Mouse (Mus musculus) neural tube, embryonic 14.5 days (tissue): ENCODE measurements around the gene Dnmt3a. TPM values are rescaled to one million over a fixed set of nuclear protein-coding genes. Genes with fewer than 3 reads are reported as not detected.

ENCODE experiments used
- ATAC-seq: fragments of 200-750 bp; cut with Nextera tagmentation; 2 replicates; pipeline ENCODE4 v1.8.0; 2017; ENCODE audit warnings: low read depth, mild to moderate bottlenecking, moderate TSS enrichment, moderate library complexity
- H3K27ac ChIP-seq: fragments of 300-500 bp; sonication (generic); 2 replicates; pipeline ENCODE4 v1.5.1; 2014; ENCODE audit warnings: low read depth, mild to moderate bottlenecking, control low read depth, low read length, moderate library complexity, mixed read lengths
- H3K27me3 ChIP-seq: fragments of 300-500 bp; sonication (generic); 2 replicates; pipeline ENCODE4 v1.6.1; 2014; ENCODE audit warnings: low read length; ENCODE audit not compliant: control insufficient read depth, insufficient read depth
- H3K36me3 ChIP-seq: fragments of 300-500 bp; sonication (generic); 2 replicates; pipeline ENCODE4 v1.6.1; 2014; ENCODE audit warnings: low read length, mixed read lengths; ENCODE audit not compliant: control insufficient read depth, insufficient read depth
- H3K4me1 ChIP-seq: fragments of 300-500 bp; sonication (generic); 2 replicates; pipeline ENCODE4 v1.6.1; 2014; ENCODE audit warnings: low read length; ENCODE audit not compliant: control insufficient read depth, insufficient read depth
- H3K4me2 ChIP-seq: fragments of 300-500 bp; sonication (generic); 2 replicates; pipeline ENCODE4 v1.6.1; 2014; ENCODE audit warnings: mild to moderate bottlenecking, low read depth, low read length, control low read depth
- H3K4me3 ChIP-seq: fragments of 300-500 bp; sonication (generic); 2 replicates; pipeline ENCODE4 v1.5.1; 2014; ENCODE audit warnings: low read depth, low read length, control low read depth, mixed read lengths
- H3K9ac ChIP-seq: fragments of 300-500 bp; sonication (generic); replicated peaks from 2 replicates; pipeline ENCODE4 v1.6.1; 2014; ENCODE audit warnings: low read depth, mild to moderate bottlenecking, control low read depth, low read length, mixed read lengths
- H3K9me3 ChIP-seq: fragments of 300-500 bp; sonication (generic); 2 replicates; pipeline ENCODE4 v1.6.1; 2016; ENCODE audit warnings: low read length; ENCODE audit not compliant: control insufficient read depth
- WGBS: fragments of 180-500 bp; shearing (Covaris S2); extraction: QIAGEN DNeasy Blood & Tissue Kit; methylation state at CpG from one replicate; pipeline ENCODE4 v1.1.7; 2014; 5-methylcytosine and 5-hydroxymethylcytosine counted together
- polyA plus RNA-seq: library from polyadenylated mRNA; unstranded; fragments of >200 nt; fragmentation: Nextera tagmentation; extraction: Ambion mirVana; gene quantifications from 2 replicates; pipeline ENCODE4 v1.2.1, GENCODE M21; 2014

Dnmt3a gene
- polyA plus RNA-seq, 1 experiment from 2014 or later = 53.4 TPM

GRCm38 (mm10) chr12:3809520-3810180, 3.8 kb downstream of the Dnmt3a start:
- no peaks in the 10 kb centered on the region for H3K9me3 ChIP-seq
- no peak overlapping the region for H3K4me2 ChIP-seq
- ATAC-seq = no peak
- H3K36me3 ChIP-seq = no peaks in the 10 kb centered on the region
- no peak overlapping the region for H3K9ac ChIP-seq
- whole genome bisulfite sequencing = 75% methylated on average over 7 of the region's 7 CpGs
- no peak overlapping the region for H3K4me3 ChIP-seq
- no peak overlapping the region for H3K27ac ChIP-seq
- H3K27me3 ChIP-seq = no peaks in the 10 kb centered on the region
- H3K4me1 ChIP-seq = peaks cover 26% of the 10 kb centered on the region

DNA sequence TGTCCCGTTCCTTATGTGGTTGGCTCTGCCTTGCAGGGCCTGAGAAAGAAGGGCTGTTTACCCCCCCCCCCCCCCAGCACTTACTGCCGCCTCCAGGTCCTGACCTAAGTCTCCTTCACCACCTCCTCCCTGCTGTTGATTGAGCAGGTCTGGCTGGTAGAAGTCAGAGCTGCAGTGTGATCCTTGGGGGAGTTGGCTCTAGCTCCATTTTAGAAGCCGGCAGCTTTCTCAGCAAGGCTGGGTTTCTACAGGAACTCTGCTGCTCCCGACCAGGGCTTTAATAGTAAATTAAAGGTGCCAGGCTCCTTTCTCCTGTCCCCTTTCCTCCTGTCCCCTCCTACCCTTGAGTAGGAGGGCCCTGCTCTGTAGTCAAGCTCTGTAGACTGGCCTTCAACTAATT, 4.6 kb downstream of the Dnmt3a start:
- Histone ChIP-seq H3K9me3 (no peaks in the 10 kb centered on the region), H3K4me3 (no peak overlapping the region), H3K4me2 (no peak overlapping the region; the same call in 1 of the 2 replicates), H3K27ac (no peak overlapping the region), H3K27me3 (no peaks in the 10 kb centered on the region), H3K36me3 (no peaks in the 10 kb centered on the region), H3K9ac (no peak overlapping the region), H3K4me1 (peaks cover 26% of the 10 kb centered on the region)
- WGBS = 36% methylated on average over 4 of the region's 4 CpGs
- ATAC-seq = no peak

DNA sequence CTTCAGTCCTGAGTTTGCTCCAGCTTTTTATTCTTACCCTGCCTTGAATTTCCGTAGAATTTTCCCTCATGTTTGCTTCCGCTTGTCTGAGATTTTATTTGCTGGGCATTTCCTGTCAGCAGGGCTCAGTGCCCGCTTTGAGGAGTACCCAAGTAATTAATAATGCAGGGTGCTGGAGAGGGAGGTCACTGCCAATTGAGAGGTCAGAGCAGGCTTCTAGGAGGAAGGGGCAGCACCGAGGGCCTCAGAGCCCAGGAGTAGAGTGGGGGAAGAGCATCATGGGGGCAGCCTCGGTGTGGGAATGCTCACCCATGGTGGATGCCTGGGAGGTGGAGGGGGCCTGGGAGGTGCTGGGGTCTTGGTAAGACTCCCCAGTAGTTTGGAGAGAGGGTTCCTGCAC, 5.8 kb downstream of the Dnmt3a start:
- H3K27ac ChIP-seq = no peak overlapping the region
- no peak overlapping the region for H3K4me2 ChIP-seq

DNA sequence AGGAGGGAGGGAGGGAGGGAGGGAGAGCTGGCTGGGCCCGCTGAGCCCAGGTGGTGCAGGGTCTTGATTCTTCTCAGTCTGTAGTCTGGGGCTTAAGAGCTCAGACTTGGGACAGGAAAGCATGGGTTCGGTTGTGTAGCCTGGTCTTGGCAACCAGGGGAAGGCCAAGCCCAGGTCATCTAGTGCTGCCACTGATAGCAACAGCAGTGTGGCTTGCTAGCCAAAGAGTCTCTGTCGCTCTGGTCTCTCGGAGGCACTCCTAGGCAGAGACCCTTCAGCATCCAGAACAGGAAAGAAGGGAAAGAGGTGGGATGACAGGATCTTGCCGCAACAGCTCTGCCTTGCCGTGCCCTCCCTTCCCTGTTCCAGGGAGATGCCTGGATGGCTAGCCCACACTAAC, 6.4 kb downstream of the Dnmt3a start:
- ATAC-seq = no peak

More for the DNA sequence above, 5.8 kb downstream of the Dnmt3a start:
- WGBS = 41% methylated on average over 5 of the region's 5 CpGs
- H3K36me3 ChIP-seq = no peaks in the 10 kb centered on the region
- no peak overlapping the region for H3K9ac ChIP-seq
- no peaks in the 10 kb centered on the region for H3K9me3 ChIP-seq
- ATAC-seq = no peak
- H3K4me3 ChIP-seq = no peak overlapping the region
- peaks cover 26% of the 10 kb centered on the region for H3K4me1 ChIP-seq
- H3K27me3 ChIP-seq = no peaks in the 10 kb centered on the region

GRCm38 (mm10) chr12:3813138-3813537, 7.3 kb downstream of the Dnmt3a start:
- Histone ChIP-seq H3K27ac (no peak overlapping the region), H3K4me2 (no peak overlapping the region), H3K9me3 (no peaks in the 10 kb centered on the region), H3K4me1 (peaks cover 26% of the 10 kb centered on the region), H3K4me3 (no peak overlapping the region), H3K9ac (no peak overlapping the region), H3K27me3 (no peaks in the 10 kb centered on the region), H3K36me3 (no peaks in the 10 kb centered on the region)
- 87% methylated on average over 8 of the region's 8 CpGs for WGBS
- ATAC-seq = no peak

More for the DNA sequence above, 6.4 kb downstream of the Dnmt3a start:
- Histone ChIP-seq H3K4me3 (no peak overlapping the region), H3K27me3 (no peaks in the 10 kb centered on the region), H3K27ac (no peak overlapping the region), H3K9ac (no peak overlapping the region), H3K4me1 (peaks cover 26% of the 10 kb centered on the region), H3K9me3 (no peaks in the 10 kb centered on the region), H3K4me2 (no peak overlapping the region), H3K36me3 (no peaks in the 10 kb centered on the region)
- 61% methylated on average over 6 of the region's 6 CpGs for WGBS

DNA sequence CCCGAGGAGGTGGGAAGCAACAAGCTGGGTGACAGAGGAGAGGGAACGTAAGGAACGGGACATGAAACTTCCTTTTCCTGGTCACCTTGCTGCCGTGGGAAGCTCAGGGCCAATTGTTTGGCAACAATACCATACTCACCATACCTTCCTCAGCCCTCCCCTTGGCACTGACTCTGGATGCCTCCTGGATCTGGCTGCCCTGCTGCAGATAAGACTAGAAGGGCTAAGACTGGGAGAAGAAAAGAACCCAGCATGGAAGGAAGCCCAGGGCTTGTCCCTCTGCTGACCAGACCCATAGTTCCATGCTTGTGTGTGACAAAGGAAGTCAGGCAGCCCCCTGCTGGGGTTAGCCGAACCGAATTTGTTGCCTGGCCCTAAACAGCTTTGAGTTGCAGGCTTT, 9.6 kb downstream of the Dnmt3a start:
- H3K36me3 ChIP-seq = no peaks in the 10 kb centered on the region
- no peak overlapping the region for H3K4me3 ChIP-seq
- H3K4me1 ChIP-seq = peaks cover 8% of the 10 kb centered on the region
- no peak overlapping the region for H3K27ac ChIP-seq
- no peaks in the 10 kb centered on the region for H3K9me3 ChIP-seq
- WGBS = 43% methylated on average over 6 of the region's 6 CpGs
- ATAC-seq = no peak
- H3K4me2 ChIP-seq = no peak overlapping the region
- H3K27me3 ChIP-seq = no peaks in the 10 kb centered on the region
- H3K9ac ChIP-seq = no peak overlapping the region

DNA sequence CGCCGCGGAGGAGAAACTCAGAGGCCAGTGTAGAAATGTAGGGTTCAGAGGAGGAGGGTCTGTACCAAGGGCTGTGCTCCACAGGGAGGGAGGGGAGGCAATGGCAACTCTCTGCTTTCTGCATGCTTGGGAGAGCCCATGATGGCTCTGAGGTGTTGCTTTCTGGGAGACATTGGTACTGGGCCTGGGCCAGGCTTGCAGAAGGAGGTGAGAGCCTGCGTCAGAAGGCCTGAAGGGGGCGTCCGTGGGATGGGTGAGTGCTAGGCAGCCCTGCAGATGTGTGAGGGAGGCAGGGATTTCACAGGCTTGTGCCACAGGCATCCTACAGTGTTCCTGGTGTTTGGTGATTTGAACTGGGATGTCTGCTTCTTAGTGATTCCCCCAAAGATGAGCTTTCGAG, 11.2 kb downstream of the Dnmt3a start:
- H3K4me3 ChIP-seq = no peak overlapping the region
- no peaks in the 10 kb centered on the region for H3K9me3 ChIP-seq
- H3K4me1 ChIP-seq = no peaks in the 10 kb centered on the region
- WGBS = 69% methylated on average over 7 of the region's 7 CpGs
- H3K36me3 ChIP-seq = no peaks in the 10 kb centered on the region
- no peak overlapping the region for H3K9ac ChIP-seq
- no peak for ATAC-seq
- H3K27ac ChIP-seq = no peak overlapping the region
- H3K27me3 ChIP-seq = no peaks in the 10 kb centered on the region
- no peak overlapping the region for H3K4me2 ChIP-seq

DNA sequence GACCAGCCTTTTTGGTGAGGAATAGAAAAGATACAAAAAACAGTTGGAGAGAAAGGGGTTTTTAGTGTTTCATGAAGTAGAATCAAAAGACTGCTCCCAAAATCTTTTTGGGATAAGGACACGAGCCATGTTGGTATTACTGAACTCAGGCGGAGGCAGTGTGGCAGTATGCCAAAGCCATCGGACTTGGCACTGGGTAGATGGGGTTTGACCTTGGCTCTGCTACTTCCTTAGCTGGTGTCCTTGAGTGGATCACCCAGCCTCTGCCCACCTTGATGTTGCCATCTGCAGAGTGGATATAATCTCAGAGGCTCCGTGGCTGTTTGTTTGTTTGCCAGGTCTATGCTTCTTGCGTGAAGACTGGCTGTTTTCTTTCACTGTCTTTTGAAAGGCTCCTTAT, 11.8 kb downstream of the Dnmt3a start:
- no peak overlapping the region for H3K4me2 ChIP-seq
- H3K27me3 ChIP-seq = no peaks in the 10 kb centered on the region
- H3K27ac ChIP-seq = no peak overlapping the region
- no peak overlapping the region for H3K4me3 ChIP-seq
- no peak overlapping the region for H3K9ac ChIP-seq
- no peak for ATAC-seq
- WGBS = 78% methylated on average over 5 of the region's 5 CpGs
- no peaks in the 10 kb centered on the region for H3K36me3 ChIP-seq
- no peaks in the 10 kb centered on the region for H3K4me1 ChIP-seq
- H3K9me3 ChIP-seq = no peaks in the 10 kb centered on the region

DNA sequence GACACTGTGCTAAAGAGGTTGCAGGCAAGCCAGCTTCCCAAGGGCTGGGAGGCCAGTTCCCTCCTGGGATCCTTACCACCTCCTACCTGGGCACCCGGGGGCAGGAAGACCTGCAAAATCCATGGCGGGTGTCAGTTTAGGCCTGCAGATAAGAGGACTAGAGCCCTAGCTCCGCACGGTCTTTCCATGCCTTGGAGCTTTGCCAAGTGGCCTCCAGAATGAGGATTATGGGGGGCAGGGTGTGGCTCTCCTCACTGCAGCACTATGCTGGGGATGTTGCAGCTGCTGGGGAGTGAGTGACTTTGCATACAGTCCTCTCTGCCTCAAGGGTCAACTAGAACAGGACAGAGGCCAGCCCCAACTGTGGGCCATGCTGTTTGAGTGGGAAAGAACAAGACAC, 14.1 kb downstream of the Dnmt3a start:
- ATAC-seq = no peak
- Histone ChIP-seq H3K36me3 (no peaks in the 10 kb centered on the region), H3K27me3 (no peaks in the 10 kb centered on the region), H3K4me2 (no peak overlapping the region), H3K9ac (no peak overlapping the region), H3K4me3 (no peak overlapping the region), H3K4me1 (peaks cover 4% of the 10 kb centered on the region; the same call in 1 of the 2 replicates), H3K9me3 (no peaks in the 10 kb centered on the region), H3K27ac (no peak overlapping the region)
- WGBS = 72% methylated on average over 4 of the region's 4 CpGs
